15 mouse cellular contexts compared by ENCODE assay signal in the genomic region with DNA sequence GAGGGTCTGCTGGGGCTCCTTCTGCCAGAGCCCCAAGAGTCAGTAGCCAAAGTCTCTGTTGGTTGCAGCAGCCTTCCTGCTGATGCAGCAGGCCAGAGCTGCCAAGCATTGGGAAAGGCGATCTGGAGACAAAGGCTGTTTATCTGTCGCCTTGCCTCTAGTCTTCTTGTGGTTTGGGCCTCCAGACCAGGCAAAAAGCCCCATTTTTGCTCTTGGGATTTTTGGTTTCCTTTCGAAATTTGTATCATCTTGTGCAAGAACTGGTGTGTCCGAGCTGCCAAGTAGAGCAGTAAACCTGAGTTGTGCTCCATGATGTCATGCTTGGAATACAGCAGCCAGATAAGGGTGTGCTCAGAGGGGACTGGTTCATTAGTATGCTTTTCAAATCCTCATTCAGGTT. TPM values are rescaled to one million over a fixed set of nuclear protein-coding genes. Genes with fewer than 3 reads are reported as not detected.
A peak's percentile ranks its signal among the peaks of the same experiment; 100 is the strongest.
DNase-seq lines count a peak whose midpoint lies in the region; ATAC-seq lines count a peak whose summit lies in the region.
"Had no signal": no experiment of that assay in that cellular context is flagged by ENCODE, and none has a peak within 500 bp of the region (broad histone marks: within the 10 kb centered on the region; RNA-seq: fewer than 3 reads in every experiment).

No protein-coding gene starts in this region.

- no peaks in the 10 kb centered on the region for H3K9me3 ChIP-seq in hindbrain, embryonic 12.5 days (replicated peaks)
- no peaks in the 10 kb centered on the region for H3K9me3 ChIP-seq in hindbrain, embryonic 16.5 days (ENCODE audit: control insufficient read depth, low read length)
- H3K9me3 ChIP-seq in liver, embryonic 12.5 days (replicated peaks), result no peaks in the 10 kb centered on the region
- H3K9me3 ChIP-seq in hindbrain, embryonic 14.5 days (ENCODE audit: control insufficient read depth, low read length), result no peaks in the 10 kb centered on the region

- no peak overlapping the region for H3K4me2 ChIP-seq in hindbrain, embryonic 12.5 days (replicated peaks)
- no peak overlapping the region for H3K4me2 ChIP-seq in hindbrain, embryonic 16.5 days (ENCODE audit: low read length)
- no peak overlapping the region for H3K4me2 ChIP-seq in liver, embryonic 12.5 days
- no peak overlapping the region for H3K4me2 ChIP-seq in hindbrain, embryonic 14.5 days (replicated peaks)

- H3K27ac ChIP-seq in hindbrain, embryonic 12.5 days, result no peak overlapping the region
- H3K27ac ChIP-seq in hindbrain, embryonic 16.5 days (ENCODE audit: low read depth, low read length), result no peak overlapping the region
- H3K27ac ChIP-seq in liver, embryonic 12.5 days, result no peak overlapping the region
- H3K27ac ChIP-seq in hindbrain, embryonic 14.5 days, result no peak overlapping the region

- peaks cover 13% of the 10 kb centered on the region for H3K4me1 ChIP-seq in hindbrain, embryonic 12.5 days
- H3K4me1 ChIP-seq in hindbrain, embryonic 16.5 days (ENCODE audit: control insufficient read depth, insufficient read depth, low read depth, low read length), result peaks cover 7% of the 10 kb centered on the region
- H3K4me1 ChIP-seq in liver, embryonic 12.5 days, result no peaks in the 10 kb centered on the region
- peaks cover 5% of the 10 kb centered on the region for H3K4me1 ChIP-seq in hindbrain, embryonic 14.5 days (replicated peaks; ENCODE audit: control insufficient read depth, insufficient read depth, low read length)

- DNase-seq in adrenal gland, postnatal 14 days, result peak; percentile 64
- DNase-seq in lung, postnatal 36 days, result peak; percentile 56
- no peak for DNase-seq in thymus, postnatal 0 days (ENCODE audit: low spot score)
- no peak for DNase-seq in hindbrain, embryonic 14.5 days (ENCODE audit: low spot score)
- DNase-seq: cerebellum, adult 11 months; forebrain, postnatal 0 days; kidney, adult 2 months; right cerebral cortex, postnatal 25 days; thymus, postnatal 25 days had no signal

- ATAC-seq in hindbrain, embryonic 12.5 days (ENCODE audit: low FRiP score), result no peak
- ATAC-seq in hindbrain, embryonic 16.5 days, result no peak
- ATAC-seq in granulocyte monocyte progenitor cell, adult 5-6 weeks (replicated peaks; ENCODE audit: poor library complexity, severe bottlenecking), result peak; percentile 71
- no peak for ATAC-seq in liver, embryonic 12.5 days
- ATAC-seq in hindbrain, embryonic 14.5 days (ENCODE audit: low FRiP score), result no peak
- ATAC-seq: forebrain, postnatal 0 days had no signal

- H3K36me3 ChIP-seq in hindbrain, embryonic 12.5 days, result peaks cover 25% of the 10 kb centered on the region
- peaks cover 8% of the 10 kb centered on the region for H3K36me3 ChIP-seq in hindbrain, embryonic 16.5 days (ENCODE audit: control insufficient read depth, insufficient read depth, low read length)
- H3K36me3 ChIP-seq in liver, embryonic 12.5 days, result no peaks in the 10 kb centered on the region
- H3K36me3 ChIP-seq in hindbrain, embryonic 14.5 days (replicated peaks; ENCODE audit: control insufficient read depth, insufficient read depth), result peaks cover 31% of the 10 kb centered on the region

- H3K9ac ChIP-seq in hindbrain, embryonic 12.5 days, result 0 out of 2 replicates have a peak overlapping the region, but pooled peaks have one; percentile 2
- H3K9ac ChIP-seq in hindbrain, embryonic 16.5 days (ENCODE audit: low read depth, low read length), result no peak overlapping the region
- no peak overlapping the region for H3K9ac ChIP-seq in liver, embryonic 12.5 days
- no peak overlapping the region for H3K9ac ChIP-seq in hindbrain, embryonic 14.5 days
- H3K9ac ChIP-seq: forebrain, postnatal 0 days had no signal

- H3K27me3 ChIP-seq in hindbrain, embryonic 12.5 days, result no peaks in the 10 kb centered on the region; the same call in 1 of the 2 replicates
- H3K27me3 ChIP-seq in hindbrain, embryonic 16.5 days (replicated peaks; ENCODE audit: control insufficient read depth, insufficient read depth, low read length), result no peaks in the 10 kb centered on the region
- no peaks in the 10 kb centered on the region for H3K27me3 ChIP-seq in liver, embryonic 12.5 days (replicated peaks)
- H3K27me3 ChIP-seq in hindbrain, embryonic 14.5 days (ENCODE audit: control insufficient read depth, insufficient read depth, low read length), result no peaks in the 10 kb centered on the region

- H3K4me3 ChIP-seq in hindbrain, embryonic 12.5 days, result no peak overlapping the region
- no peak overlapping the region for H3K4me3 ChIP-seq in hindbrain, embryonic 16.5 days (ENCODE audit: low read length)
- no peak overlapping the region for H3K4me3 ChIP-seq in liver, embryonic 12.5 days
- no peak overlapping the region for H3K4me3 ChIP-seq in hindbrain, embryonic 14.5 days (replicated peaks; ENCODE audit: low read length)

- WGBS in hindbrain, embryonic 12.5 days, result 81% methylated on average over 4 of the region's 4 CpGs
- 69% methylated on average over 4 of the region's 4 CpGs for WGBS in hindbrain, embryonic 16.5 days
- WGBS in liver, embryonic 12.5 days (ENCODE audit: insufficient replicate concordance), result 34% methylated on average over 4 of the region's 4 CpGs
- WGBS in hindbrain, embryonic 14.5 days, result 84% methylated on average over 4 of the region's 4 CpGs

RNA-seq across cellular contexts. Expression of gene Rho, which starts 34.4 kb away (rescaled TPM):
- 0.16 and 0.19 TPM in 2 replicates for polyA plus RNA-seq in hindbrain, embryonic 12.5 days (2016; fragmentation: Nextera tagmentation; extraction: Ambion mirVana)
- 0.35 and 0.50 TPM in 2 replicates for polyA plus RNA-seq in hindbrain, embryonic 16.5 days (2015; fragmentation: Nextera tagmentation; extraction: Ambion mirVana)
- total RNA-seq in adrenal gland, postnatal 14 days (2021), result 0.56 and 0.74 TPM in 2 replicates
- not detected in 2 replicates for total RNA-seq in granulocyte monocyte progenitor cell, adult 5-6 weeks (2014; fragmentation: Nextera tagmentation)
- total RNA-seq in granulocyte monocyte progenitor cell, adult 5-6 weeks (2017), result not detected in 2 replicates
- 0.10 TPM in 1 of 2 replicates, not detected in the other for polyA plus RNA-seq in thymus, postnatal 0 days (2015; fragmentation: Nextera tagmentation; extraction: Ambion mirVana)
- polyA plus RNA-seq in liver, embryonic 12.5 days (2016; fragmentation: Nextera tagmentation; extraction: Ambion mirVana), result not detected in 2 replicates
- 0.08 and 0.53 TPM in 2 replicates for polyA plus RNA-seq in hindbrain, embryonic 14.5 days (2014; fragmentation: Nextera tagmentation; extraction: Ambion mirVana)
- total RNA-seq: MEL had no signal
- polyA plus RNA-seq: forebrain, postnatal 0 days had no signal

RNA-seq across cellular contexts. Expression of gene Ift122, which starts 43.8 kb away (rescaled TPM):
- 28.4 and 31.5 TPM in 2 replicates for polyA plus RNA-seq in hindbrain, embryonic 12.5 days (2016; fragmentation: Nextera tagmentation; extraction: Ambion mirVana)
- 31.4 and 33.0 TPM in 2 replicates for polyA plus RNA-seq in hindbrain, embryonic 16.5 days (2015; fragmentation: Nextera tagmentation; extraction: Ambion mirVana)
- total RNA-seq in adrenal gland, postnatal 14 days (2021), result 15.4 and 16.5 TPM in 2 replicates
- total RNA-seq in granulocyte monocyte progenitor cell, adult 5-6 weeks (2014; fragmentation: Nextera tagmentation), result 4.0 and 7.1 TPM in 2 replicates
- 4.6 and 5.7 TPM in 2 replicates for total RNA-seq in granulocyte monocyte progenitor cell, adult 5-6 weeks (2017)
- 8.2 and 11.0 TPM in 2 replicates for polyA plus RNA-seq in thymus, postnatal 0 days (2015; fragmentation: Nextera tagmentation; extraction: Ambion mirVana)
- 4.8 and 5.3 TPM in 2 replicates for polyA plus RNA-seq in liver, embryonic 12.5 days (2016; fragmentation: Nextera tagmentation; extraction: Ambion mirVana)
- polyA plus RNA-seq in hindbrain, embryonic 14.5 days (2014; fragmentation: Nextera tagmentation; extraction: Ambion mirVana), result 26.2 and 28.5 TPM in 2 replicates

RNA-seq across cellular contexts. Expression of gene Mbd4, which starts 43.9 kb away (rescaled TPM):
- 19.8 and 22.4 TPM in 2 replicates for polyA plus RNA-seq in hindbrain, embryonic 12.5 days (2016; fragmentation: Nextera tagmentation; extraction: Ambion mirVana)
- polyA plus RNA-seq in hindbrain, embryonic 16.5 days (2015; fragmentation: Nextera tagmentation; extraction: Ambion mirVana), result 11.1 and 11.4 TPM in 2 replicates
- total RNA-seq in adrenal gland, postnatal 14 days (2021), result 4.1 and 4.6 TPM in 2 replicates
- total RNA-seq in granulocyte monocyte progenitor cell, adult 5-6 weeks (2014; fragmentation: Nextera tagmentation), result 25.2 and 31.1 TPM in 2 replicates
- total RNA-seq in granulocyte monocyte progenitor cell, adult 5-6 weeks (2017), result 16.5 and 22.9 TPM in 2 replicates
- 18.7 and 20.8 TPM in 2 replicates for polyA plus RNA-seq in thymus, postnatal 0 days (2015; fragmentation: Nextera tagmentation; extraction: Ambion mirVana)
- 14.5 and 16.2 TPM in 2 replicates for polyA plus RNA-seq in liver, embryonic 12.5 days (2016; fragmentation: Nextera tagmentation; extraction: Ambion mirVana)
- 7.1 and 8.4 TPM in 2 replicates for polyA plus RNA-seq in hindbrain, embryonic 14.5 days (2014; fragmentation: Nextera tagmentation; extraction: Ambion mirVana)

RNA-seq across cellular contexts. Expression of gene H1foo, which starts 47.6 kb away (rescaled TPM):
- not detected in 2 replicates for polyA plus RNA-seq in hindbrain, embryonic 12.5 days (2016; fragmentation: Nextera tagmentation; extraction: Ambion mirVana)
- polyA plus RNA-seq in hindbrain, embryonic 16.5 days (2015; fragmentation: Nextera tagmentation; extraction: Ambion mirVana), result not detected in 2 replicates
- total RNA-seq in adrenal gland, postnatal 14 days (2021), result not detected in 2 replicates
- not detected in 2 replicates for total RNA-seq in granulocyte monocyte progenitor cell, adult 5-6 weeks (2014; fragmentation: Nextera tagmentation)
- not detected in 2 replicates for total RNA-seq in granulocyte monocyte progenitor cell, adult 5-6 weeks (2017)
- polyA plus RNA-seq in thymus, postnatal 0 days (2015; fragmentation: Nextera tagmentation; extraction: Ambion mirVana), result 0.23 and 0.28 TPM in 2 replicates
- polyA plus RNA-seq in liver, embryonic 12.5 days (2016; fragmentation: Nextera tagmentation; extraction: Ambion mirVana), result not detected in 2 replicates
- polyA plus RNA-seq in hindbrain, embryonic 14.5 days (2014; fragmentation: Nextera tagmentation; extraction: Ambion mirVana), result not detected in 2 replicates
- total RNA-seq: forebrain, postnatal 0 days; left cerebral cortex, postnatal 36 days; MEL had no signal
- polyA plus RNA-seq: forebrain, postnatal 0 days; kidney, adult 2 months had no signal

RNA-seq across cellular contexts. Expression of gene Efcab12, which starts 58.9 kb away (rescaled TPM):
- 2.3 TPM in 2 replicates for polyA plus RNA-seq in hindbrain, embryonic 12.5 days (2016; fragmentation: Nextera tagmentation; extraction: Ambion mirVana)
- polyA plus RNA-seq in hindbrain, embryonic 16.5 days (2015; fragmentation: Nextera tagmentation; extraction: Ambion mirVana), result 2.2 and 3.1 TPM in 2 replicates
- total RNA-seq in adrenal gland, postnatal 14 days (2021), result 0.64 and 0.70 TPM in 2 replicates
- total RNA-seq in granulocyte monocyte progenitor cell, adult 5-6 weeks (2014; fragmentation: Nextera tagmentation), result not detected in 2 replicates
- 0.21 and 0.26 TPM in 2 replicates for total RNA-seq in granulocyte monocyte progenitor cell, adult 5-6 weeks (2017)
- 0.20 and 0.33 TPM in 2 replicates for polyA plus RNA-seq in thymus, postnatal 0 days (2015; fragmentation: Nextera tagmentation; extraction: Ambion mirVana)
- 0.25 and 0.26 TPM in 2 replicates for polyA plus RNA-seq in liver, embryonic 12.5 days (2016; fragmentation: Nextera tagmentation; extraction: Ambion mirVana)
- polyA plus RNA-seq in hindbrain, embryonic 14.5 days (2014; fragmentation: Nextera tagmentation; extraction: Ambion mirVana), result 2.1 and 3.1 TPM in 2 replicates
- total RNA-seq: MEL had no signal

Comparison
In these comparisons a context has a peak if more than half of its experiments do, and no peak if none do; other contexts are left out.
1. DNase-seq: peak in adrenal gland, postnatal 14 days (single experiment) and lung, postnatal 36 days (single experiment); none in thymus, postnatal 0 days (single experiment) and hindbrain, embryonic 14.5 days (single experiment).